Mouse (Mus musculus) cerebellum, adult 2 months (tissue): ENCODE measurements around the gene Afg1l.

Experiments used
- CTCF ChIP-seq: fragments of 200-500 bp; IDR thresholded peaks from 2 replicates; pipeline ENCODE4 v1.5.1; 2011; ENCODE audit warnings: low read depth, mild to moderate bottlenecking, control low read depth, low read length, moderate library complexity, borderline replicate concordance; ENCODE audit not compliant: insufficient read depth
- POLR2A ChIP-seq: fragments of 200-500 bp; IDR thresholded peaks from 2 replicates; pipeline ENCODE4 v1.6.1; 2011; ENCODE audit warnings: low read length, control low read depth, borderline replicate concordance; ENCODE audit not compliant: insufficient read depth

DNA sequence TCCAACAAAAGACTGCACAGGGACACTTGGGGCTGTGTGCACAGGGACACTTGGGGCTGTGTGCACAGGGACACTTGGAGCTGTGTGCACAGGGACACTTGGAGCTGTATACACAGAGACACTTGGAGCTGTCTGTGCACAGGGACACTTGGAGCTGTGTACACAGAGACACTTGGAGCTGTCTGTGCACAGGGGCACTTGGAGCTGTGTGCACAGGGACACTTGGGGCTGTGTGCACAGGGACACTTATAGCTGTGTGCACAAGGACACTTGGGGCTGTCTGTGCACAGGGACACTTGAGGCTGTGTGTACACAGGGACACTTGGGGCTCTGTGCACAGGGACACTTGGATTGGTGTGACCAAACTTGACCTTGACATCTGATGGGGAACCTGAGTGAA lies 154.4 kb downstream of the Afg1l start:
- TF ChIP-seq POLR2A (no peak), CTCF (no peak)
